Mouse (Mus musculus) c-Kit-positive CD71-positive TER-119-positive erythroid progenitor cells, embryonic 14.5 days (primary cell): Measurements from ENCODE around the gene Adprhl1.

Experiments used
- DNase-seq: peaks from one replicate; pipeline ENCODE4 v3.0.0-alpha.2; 2013; ENCODE audit warnings: low spot score

Gene Adprhl1

GRCm38 (mm10) chr8:13229802-13230201, 24.2 kb downstream of the Adprhl1 start:
- no peak for DNase-seq

GRCm38 (mm10) chr8:13228923-13229610, 24.9 kb downstream of the Adprhl1 start:
- DNase-seq: no peak

DNA sequence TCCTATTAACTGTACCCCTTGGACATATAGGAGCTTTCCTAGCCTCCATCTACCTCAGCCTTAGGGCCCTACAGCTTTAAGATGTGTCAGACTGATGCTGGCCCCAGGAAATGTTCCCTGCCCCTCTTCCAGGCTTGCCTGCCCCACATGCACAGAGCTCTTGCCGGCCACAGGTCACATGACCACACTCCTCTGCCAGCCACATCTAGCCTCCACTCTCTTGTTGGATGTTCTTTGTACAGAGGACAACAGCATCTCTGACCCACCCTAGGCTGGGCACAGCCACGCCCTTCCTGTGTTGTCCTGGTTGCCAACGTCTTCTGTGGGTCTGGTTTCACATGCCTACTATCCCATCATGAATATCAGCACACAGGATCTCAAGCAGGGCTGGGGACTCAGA, 26.8 kb downstream of the Adprhl1 start:
- DNase-seq: no peak

- DNase-seq: no peak
These were observed 27.7 kb downstream of the Adprhl1 start for GRCm38 (mm10) chr8:13226288-13226687.

DNA sequence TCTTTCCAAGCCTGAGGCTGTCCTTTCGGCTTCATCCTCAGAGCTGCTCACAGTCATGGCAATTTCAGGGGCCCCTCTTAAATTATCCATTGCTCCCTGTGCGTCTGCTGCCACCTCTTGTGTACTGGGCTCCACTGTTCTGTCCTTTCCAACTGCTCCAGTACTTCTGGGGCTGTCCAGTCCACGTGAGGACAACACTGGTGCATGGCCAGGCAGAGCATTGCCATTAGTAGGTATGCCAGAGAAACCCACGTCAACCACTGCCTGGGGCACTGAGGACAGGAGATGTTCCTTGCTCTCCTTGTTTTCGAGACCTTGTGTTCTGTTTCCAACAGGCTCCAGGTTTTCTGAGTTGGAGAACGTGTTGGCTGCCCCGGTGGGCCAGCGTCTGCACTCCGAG, 29.5 kb downstream of the Adprhl1 start:
- DNase-seq: no peak

DNA sequence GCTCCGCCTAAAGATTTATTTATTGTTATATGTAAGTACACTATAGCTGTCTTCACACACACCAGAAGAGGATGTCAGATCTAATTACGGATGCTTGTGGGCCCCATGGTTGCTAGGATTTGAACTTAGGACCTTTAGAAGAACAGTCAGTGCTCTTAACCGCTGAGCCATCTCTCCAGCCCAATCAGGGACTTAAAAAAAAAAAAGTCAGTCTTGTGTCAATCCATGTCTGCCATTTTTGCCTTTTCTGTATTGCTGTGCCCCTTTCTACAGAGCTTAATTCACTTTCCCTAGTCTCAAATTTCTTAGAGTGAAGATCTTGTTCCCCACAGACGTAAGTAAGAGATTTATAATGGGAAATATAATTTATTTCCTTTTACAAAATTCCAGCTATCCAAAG, 35.5 kb downstream of the Adprhl1 start:
- DNase-seq: no peak

- no peak for DNase-seq
These were observed 36.0 kb downstream of the Adprhl1 start for GRCm38 (mm10) chr8:13217986-13218385.

DNA sequence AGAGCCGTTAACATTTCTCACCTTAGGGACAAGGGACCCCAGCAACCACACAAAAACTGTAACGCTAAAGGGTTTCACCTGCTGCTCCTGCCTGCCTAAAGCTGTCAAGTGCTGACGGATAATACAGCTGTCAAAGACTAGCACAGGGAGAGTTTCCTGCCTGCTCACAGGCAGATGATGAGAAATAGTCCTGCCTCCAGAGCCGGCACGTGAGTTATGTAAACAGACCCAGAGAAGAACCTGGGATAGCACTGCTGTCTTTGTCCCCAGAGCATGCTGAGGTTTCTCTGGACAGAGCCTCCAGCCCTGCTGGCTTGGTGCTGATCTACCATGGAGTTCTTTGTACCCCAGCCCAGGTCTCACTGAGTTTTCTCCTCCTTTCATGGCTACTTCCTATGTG, 36.9 kb downstream of the Adprhl1 start:
- DNase-seq: no peak

DNA sequence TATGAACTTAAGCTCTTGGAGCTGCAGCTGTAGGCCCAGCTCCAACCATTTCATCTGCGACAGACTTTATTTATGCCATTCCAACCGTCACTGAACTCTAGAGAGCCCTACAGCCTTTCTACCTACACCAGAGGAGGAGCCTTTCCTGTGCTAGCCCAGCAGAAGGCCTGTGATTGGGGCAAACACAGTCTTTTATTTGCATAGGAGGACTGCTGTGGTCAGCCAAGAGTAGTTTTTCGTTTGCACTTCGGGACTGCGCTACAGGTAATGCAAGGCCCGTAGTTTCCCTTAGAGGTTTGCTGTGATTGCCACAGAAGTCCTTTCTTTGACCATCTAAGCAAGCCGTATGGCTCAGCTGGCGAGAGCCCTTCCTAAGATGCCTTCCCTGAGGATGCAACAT, 37.6 kb downstream of the Adprhl1 start:
- no peak for DNase-seq

DNA sequence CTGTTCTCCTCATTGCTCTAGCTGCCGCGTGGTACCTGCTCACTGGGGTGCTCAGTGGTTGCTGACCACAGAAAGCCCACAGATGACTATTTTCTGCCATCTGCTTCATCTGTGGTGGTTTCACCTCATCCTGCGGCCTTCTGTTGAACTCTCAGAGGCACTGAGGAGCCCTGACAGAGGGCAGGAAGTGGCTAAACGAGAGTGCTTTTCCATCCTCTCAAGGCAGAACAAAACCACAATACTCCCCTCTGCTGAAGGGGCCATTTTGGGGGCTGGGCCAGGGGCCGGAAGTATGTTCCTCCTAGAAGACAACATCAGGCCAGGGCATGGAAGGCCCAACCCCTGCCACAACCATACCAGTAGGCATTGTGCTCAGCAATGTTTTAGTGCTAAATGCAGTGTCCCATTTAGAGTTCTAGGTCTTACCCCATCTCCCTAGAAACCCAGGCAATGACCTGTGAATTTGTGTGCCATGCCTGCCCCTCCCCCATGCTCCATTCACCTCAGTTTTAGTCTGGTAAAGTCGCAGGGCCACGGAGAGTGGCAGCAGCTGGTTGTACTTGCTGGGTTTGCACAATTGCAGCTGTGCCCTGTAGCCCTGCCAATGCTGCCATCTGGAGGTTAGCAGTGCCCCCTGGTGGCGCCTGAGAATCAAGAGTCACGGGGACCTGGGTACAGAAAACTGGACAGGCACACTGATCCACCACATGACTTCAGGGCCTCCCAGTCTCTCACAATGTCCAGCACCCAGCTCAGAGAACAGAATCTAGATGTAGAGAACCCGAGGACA, 40.3 kb downstream of the Adprhl1 start:
- DNase-seq: peak; percentile 81

GRCm38 (mm10) chr8:13209770-13210169, 44.2 kb downstream of the Adprhl1 start:
- DNase-seq: no peak

- DNase-seq: peak; percentile 64
These were observed 45.2 kb downstream of the Adprhl1 start for GRCm38 (mm10) chr8:13208627-13209355.

- no peak for DNase-seq
These were observed 47.7 kb downstream of the Adprhl1 start for GRCm38 (mm10) chr8:13206290-13206689.

- DNase-seq: no peak
These were observed 48.7 kb downstream of the Adprhl1 start for GRCm38 (mm10) chr8:13205311-13205710.

GRCm38 (mm10) chr8:13204371-13205140, 49.4 kb downstream of the Adprhl1 start:
- peak; percentile 76 for DNase-seq

DNA sequence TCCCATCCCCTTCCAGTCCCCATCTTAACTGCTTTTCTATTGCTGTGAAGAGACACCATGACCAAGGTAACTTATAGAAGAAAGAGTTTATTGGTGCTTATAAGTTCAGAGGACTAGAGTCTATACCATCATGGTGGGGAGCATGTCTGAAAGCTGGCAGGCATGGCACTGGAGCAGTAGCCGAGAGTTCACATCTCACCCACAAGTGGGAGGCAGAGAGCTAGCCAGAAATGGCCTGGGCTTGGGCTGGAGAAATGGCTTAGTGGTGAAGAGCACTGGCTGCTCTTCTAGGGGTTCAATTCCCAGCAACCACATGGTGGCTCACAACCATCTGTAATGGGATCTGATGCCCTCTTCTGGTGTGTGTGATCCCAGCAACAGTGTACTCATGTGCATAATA, 50.5 kb downstream of the Adprhl1 start:
- peak; percentile 53 for DNase-seq

GRCm38 (mm10) chr8:13202806-13203205, 51.2 kb downstream of the Adprhl1 start:
- peak; percentile 77 for DNase-seq

DNA sequence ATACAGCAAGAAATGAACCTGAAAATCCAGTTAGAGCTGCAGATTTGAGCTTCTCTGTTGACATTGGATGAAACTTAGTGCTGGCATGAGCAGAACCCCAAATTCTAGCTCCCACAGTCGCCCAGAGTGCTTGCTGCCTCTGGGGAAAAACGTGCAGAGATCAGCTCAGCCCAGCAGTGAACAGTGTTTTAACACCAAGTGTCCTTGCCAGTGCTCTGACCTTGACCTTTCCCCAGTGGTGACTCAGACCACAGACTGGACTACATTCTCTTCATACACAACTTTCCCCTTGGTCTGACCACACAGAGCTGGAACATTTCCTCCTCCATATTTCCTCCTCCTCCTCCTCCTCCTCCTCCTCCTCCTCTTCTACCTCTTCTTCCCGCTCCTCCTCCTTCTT, 51.9 kb downstream of the Adprhl1 start:
- DNase-seq: no peak

GRCm38 (mm10) chr8:13201013-13201334, 53.0 kb downstream of the Adprhl1 start:
- DNase-seq: no peak

DNA sequence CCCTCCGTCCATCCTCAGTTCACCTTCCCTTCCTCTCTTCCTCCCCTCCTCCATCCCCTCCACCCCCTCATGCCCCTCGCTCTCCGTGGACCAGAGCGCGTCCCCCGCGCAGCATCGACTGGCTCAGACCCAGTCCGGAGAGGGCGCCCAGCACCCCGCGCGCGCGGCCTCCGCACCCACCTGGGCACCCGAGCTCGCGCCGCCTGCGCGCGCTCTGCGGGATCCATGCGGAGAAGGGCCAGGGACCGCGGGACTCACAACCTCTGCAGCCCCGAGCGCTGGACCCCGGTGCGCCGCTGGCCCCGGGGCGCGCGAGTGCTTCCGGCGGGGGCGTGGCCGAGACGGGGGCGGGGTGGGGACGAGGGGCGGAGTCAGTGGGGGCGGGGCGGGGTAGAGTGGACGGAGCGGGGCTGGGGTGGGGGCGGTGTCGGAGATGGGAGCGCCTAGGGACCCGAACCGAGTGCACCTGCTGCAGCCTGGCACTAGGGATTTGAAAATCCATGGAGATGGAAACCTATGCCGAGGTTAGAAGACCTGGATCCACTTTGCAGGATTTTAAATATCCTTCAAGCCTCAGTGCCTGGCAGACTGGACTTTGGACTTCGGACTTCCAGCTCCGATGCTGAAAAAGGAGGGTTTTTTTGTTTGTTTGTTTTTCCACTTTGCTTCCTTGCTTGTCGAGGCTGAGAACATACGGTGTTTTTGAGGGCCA, 53.5 kb downstream of the Adprhl1 start, which contains the start of gene Grtp1:
TSS of gene Grtp1 (minus strand) at position 320 of the 712 bp plus-strand sequence.
- DNase-seq: peak; percentile 42

DNA sequence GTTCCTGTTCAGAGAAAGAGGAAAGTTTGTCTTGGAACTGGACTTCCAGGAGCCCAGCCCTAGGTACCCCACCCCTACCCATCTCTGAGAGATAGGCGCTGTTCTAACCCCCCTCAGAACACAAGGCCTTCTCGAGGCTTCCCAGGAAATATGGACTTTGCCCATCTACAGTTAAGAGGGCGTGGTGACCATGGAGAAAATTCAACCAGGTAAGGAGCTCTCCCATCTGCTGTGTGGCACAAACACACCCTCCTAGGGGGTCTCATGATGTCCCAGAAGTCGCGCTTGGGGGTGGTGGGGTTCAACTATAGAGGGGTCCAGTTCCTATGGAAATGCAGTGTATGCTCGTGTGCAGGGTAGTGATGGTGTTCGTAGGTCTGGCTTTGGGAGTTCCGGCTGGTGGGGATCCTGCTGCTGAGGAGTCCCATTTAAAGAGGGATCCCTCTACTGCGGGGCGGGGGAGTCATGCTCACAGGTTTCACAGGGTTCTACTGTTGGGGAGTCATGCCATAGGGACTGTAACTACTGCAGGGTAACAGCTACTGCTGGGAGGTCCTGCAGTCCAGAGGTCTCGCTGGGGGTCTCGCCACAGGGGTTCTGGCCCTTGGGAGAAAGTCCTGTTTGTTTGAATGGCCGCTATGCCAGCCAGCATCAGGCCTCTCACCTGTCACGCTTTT, 54.4 kb downstream of the Adprhl1 start:
- DNase-seq: no peak
